Mouse (Mus musculus): ENCODE results near the gene Fuz.

DNA sequence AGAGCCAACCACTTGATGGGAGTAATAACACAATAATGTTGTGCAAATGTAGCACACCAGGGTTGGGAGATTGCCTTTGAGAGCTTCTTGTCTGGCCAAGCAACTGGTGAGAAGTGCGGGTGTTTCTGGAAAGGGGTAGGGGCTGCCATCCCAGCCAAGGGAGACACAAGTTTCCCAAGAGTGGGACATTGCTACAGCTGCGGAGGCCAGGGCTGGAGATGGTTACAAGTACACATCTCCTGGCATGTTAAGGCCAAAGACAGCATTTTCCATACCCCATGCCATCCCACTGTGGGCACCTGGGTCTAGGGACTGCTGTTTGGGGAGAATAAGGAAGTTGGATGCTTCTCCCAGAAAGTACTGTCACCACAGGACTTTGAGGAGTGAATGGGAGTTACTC lies 42.8 kb upstream of the Fuz start:
- no peak for TF ChIP-seq CTCF (IDR thresholded peaks at IDR 0.05; ENCODE audit: extremely low read depth, insufficient read depth, low read length)
- no peak for TF ChIP-seq POLR2A (IDR thresholded peaks at IDR 0.05; ENCODE audit: extremely low read depth, insufficient read depth, low read length)

All from cortical plate, adult 2 months (tissue).